Mouse (Mus musculus) hindbrain, embryonic 11.5 days (tissue): ENCODE measurements around the gene Phf24. TPM values are rescaled to one million over a fixed set of nuclear protein-coding genes. Genes with fewer than 3 reads are reported as not detected.

ENCODE experiments used
- ATAC-seq: fragments of 200-750 bp; cut with Nextera tagmentation; 2 replicates; pipeline ENCODE4 v1.8.0; 2017; ENCODE audit warnings: mild to moderate bottlenecking, moderate TSS enrichment, moderate library complexity; ENCODE audit not compliant: low FRiP score
- DNase-seq: peaks from one replicate; pipeline ENCODE4 v3.0.0-alpha.2; 2015; ENCODE audit warnings: low spot score
- H3K27ac ChIP-seq: fragments of 300-500 bp; sonication (generic); 2 replicates; pipeline ENCODE4 v1.5.1; 2014; ENCODE audit warnings: mild to moderate bottlenecking, low read depth, low read length
- H3K27me3 ChIP-seq: fragments of 300-500 bp; sonication (generic); 2 replicates; pipeline ENCODE4 v1.6.1; 2014; ENCODE audit warnings: mild to moderate bottlenecking, low read length, moderate library complexity, mixed read lengths; ENCODE audit not compliant: control insufficient read depth, insufficient read depth
- H3K36me3 ChIP-seq: fragments of 300-500 bp; sonication (generic); 2 replicates; pipeline ENCODE4 v1.6.1; 2014; ENCODE audit warnings: mild to moderate bottlenecking, low read length, moderate library complexity, mixed read lengths; ENCODE audit not compliant: control insufficient read depth, insufficient read depth
- H3K4me1 ChIP-seq: fragments of 300-500 bp; sonication (generic); replicated peaks from 2 replicates; pipeline ENCODE4 v1.6.1; 2014; ENCODE audit warnings: low read length, mixed read lengths; ENCODE audit not compliant: control insufficient read depth, insufficient read depth
- H3K4me2 ChIP-seq: fragments of 300-500 bp; sonication (generic); replicated peaks from 2 replicates; pipeline ENCODE4 v1.6.1; 2014; ENCODE audit warnings: mild to moderate bottlenecking, low read depth, low read length
- H3K4me3 ChIP-seq: fragments of 300-500 bp; sonication (generic); 2 replicates; pipeline ENCODE4 v1.5.1; 2014; ENCODE audit warnings: low read depth, low read length
- H3K9ac ChIP-seq: fragments of 300-500 bp; sonication (generic); 2 replicates; pipeline ENCODE4 v1.6.1; 2014; ENCODE audit warnings: low read depth, low read length
- H3K9me3 ChIP-seq: fragments of 300-500 bp; sonication (generic); 2 replicates; pipeline ENCODE4 v1.6.1; 2016; ENCODE audit warnings: low read length; ENCODE audit not compliant: control insufficient read depth
- WGBS: fragments of 180-500 bp; shearing (Covaris S2); extraction: QIAGEN DNeasy Blood & Tissue Kit; methylation state at CpG from one replicate; pipeline ENCODE4 v1.1.7; 2014; 5-methylcytosine and 5-hydroxymethylcytosine counted together
- polyA plus RNA-seq: library from polyadenylated mRNA; unstranded; fragments of >200 nt; fragmentation: Nextera tagmentation; extraction: Ambion mirVana; gene quantifications from 2 replicates; pipeline ENCODE4 v1.2.1, GENCODE M21; 2014

Gene Phf24
- polyA plus RNA-seq, 1 experiment from 2014 or later: 4.4 TPM

DNA sequence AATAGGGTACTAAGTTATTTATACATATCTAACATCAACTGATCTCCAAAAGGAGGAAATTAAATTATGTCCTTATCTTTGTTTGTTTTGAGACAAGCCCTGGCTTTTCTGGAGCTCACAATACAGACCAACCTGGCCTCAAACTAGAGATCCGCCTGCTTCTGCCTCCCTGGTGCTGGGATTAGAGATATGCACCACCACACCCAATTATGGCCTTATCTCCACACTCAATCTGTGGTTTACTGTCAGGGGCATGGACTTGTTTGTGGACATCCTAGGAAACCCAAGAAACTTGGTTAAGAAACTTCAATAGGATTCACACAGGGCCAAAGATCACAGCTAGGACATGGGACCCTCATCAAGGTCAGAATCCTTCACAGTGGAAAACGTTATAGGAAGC, 38.8 kb upstream of the Phf24 start:
- ATAC-seq: no peak
- Histone ChIP-seq H3K4me1 (no peaks in the 10 kb centered on the region), H3K27me3 (no peaks in the 10 kb centered on the region), H3K9ac (no peak overlapping the region), H3K4me3 (no peak overlapping the region), H3K9me3 (no peaks in the 10 kb centered on the region), H3K4me2 (no peak overlapping the region), H3K36me3 (no peaks in the 10 kb centered on the region), H3K27ac (no peak overlapping the region)
- 82% methylated on average over 2 of the region's 2 CpGs for WGBS
- DNase-seq: no peak

DNA sequence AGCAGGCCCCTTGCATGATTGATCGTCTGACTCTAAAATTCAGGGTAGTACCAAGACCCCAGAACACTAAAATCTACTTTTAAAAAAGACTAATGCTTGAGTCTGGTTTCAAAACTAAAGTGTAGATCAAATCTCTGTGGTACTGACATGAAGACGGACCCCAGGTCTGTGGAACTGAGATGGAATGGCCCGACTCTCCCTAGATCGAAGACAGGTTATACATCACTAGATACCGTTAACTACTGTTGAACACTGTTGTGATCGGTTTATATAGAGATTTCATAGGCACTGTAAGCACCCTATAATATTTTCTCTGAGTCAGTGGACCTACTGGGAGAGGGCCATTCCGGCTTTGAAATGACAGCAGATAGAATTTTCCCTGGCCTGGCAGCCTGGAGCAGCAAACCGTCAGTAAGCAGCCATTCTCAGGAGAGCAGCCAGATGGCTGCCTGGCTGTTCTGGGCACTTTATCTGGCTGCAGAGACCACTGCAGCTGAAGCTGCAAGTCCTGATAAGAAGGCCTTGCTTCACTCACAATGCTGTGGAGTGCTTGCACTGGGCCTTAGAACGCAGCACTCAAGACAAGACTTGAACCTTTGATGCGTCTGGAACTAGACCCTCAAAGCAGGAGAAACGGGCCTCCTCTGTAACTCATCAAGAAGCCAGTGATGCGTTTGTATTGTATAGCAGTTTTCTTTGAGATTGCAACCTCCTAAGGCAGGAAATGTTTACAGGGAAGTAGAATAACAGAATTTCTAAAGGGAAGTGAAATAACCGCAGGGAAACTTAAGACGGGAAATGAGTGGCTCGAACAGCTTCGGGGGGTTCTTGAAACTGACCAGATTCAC, 36.4 kb upstream of the Phf24 start:
- Histone ChIP-seq H3K4me1 (no peaks in the 10 kb centered on the region), H3K9me3 (no peaks in the 10 kb centered on the region), H3K4me3 (no peak overlapping the region), H3K27ac (no peak overlapping the region), H3K9ac (no peak overlapping the region), H3K36me3 (no peaks in the 10 kb centered on the region), H3K4me2 (no peak overlapping the region), H3K27me3 (no peaks in the 10 kb centered on the region)
- ATAC-seq: no peak
- 83% methylated on average over 16 of the region's 16 CpGs for WGBS
- DNase-seq: no peak

DNA sequence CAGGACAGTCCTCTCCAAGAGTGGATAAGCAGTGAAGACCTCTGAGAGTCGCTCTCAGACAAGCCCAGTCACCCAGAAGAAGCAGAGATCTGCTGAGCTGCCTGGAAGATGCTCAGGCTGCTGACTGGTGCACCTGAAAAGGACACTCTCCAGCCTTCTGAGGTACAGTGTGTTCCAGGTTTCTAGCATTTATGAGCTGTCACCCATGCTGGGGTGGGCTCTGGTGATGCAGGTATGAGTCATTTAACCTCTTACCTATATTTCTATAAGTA, 35.8 kb upstream of the Phf24 start:
- WGBS: 43% methylated on average over 1 of the region's 1 CpGs
- Histone ChIP-seq H3K27me3 (no peaks in the 10 kb centered on the region), H3K4me2 (no peak overlapping the region), H3K4me1 (no peaks in the 10 kb centered on the region), H3K4me3 (no peak overlapping the region), H3K9me3 (no peaks in the 10 kb centered on the region), H3K36me3 (no peaks in the 10 kb centered on the region), H3K27ac (no peak overlapping the region), H3K9ac (no peak overlapping the region)
- ATAC-seq: no peak
- DNase-seq: no peak

DNA sequence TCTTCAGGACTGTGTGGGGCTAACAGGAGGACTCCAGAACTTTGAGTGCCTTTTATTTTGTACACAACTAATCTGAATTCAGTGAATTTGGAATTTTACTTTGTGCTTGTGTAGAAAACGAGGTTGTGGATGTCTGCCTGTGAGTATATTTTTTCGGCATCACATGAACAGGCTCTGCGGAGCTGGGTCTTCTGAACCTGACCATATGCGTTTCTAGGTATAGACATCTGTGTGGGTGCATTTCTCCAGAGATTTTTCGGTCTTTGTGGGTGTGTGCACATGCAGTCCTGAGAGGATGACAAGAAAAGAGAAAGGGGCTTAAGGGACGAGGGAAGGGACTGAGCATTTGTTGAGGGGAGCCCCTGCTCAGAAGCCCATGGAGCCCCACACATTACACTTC, 29.5 kb upstream of the Phf24 start:
- no peaks in the 10 kb centered on the region for H3K27me3 ChIP-seq
- H3K4me2 ChIP-seq: no peak overlapping the region
- H3K4me3 ChIP-seq: no peak overlapping the region
- 89% methylated on average over 6 of the region's 6 CpGs for WGBS
- no peak for ATAC-seq
- no peaks in the 10 kb centered on the region for H3K36me3 ChIP-seq
- no peak for DNase-seq
- H3K27ac ChIP-seq: no peak overlapping the region
- H3K4me1 ChIP-seq: no peaks in the 10 kb centered on the region
- no peaks in the 10 kb centered on the region for H3K9me3 ChIP-seq
- H3K9ac ChIP-seq: no peak overlapping the region

DNA sequence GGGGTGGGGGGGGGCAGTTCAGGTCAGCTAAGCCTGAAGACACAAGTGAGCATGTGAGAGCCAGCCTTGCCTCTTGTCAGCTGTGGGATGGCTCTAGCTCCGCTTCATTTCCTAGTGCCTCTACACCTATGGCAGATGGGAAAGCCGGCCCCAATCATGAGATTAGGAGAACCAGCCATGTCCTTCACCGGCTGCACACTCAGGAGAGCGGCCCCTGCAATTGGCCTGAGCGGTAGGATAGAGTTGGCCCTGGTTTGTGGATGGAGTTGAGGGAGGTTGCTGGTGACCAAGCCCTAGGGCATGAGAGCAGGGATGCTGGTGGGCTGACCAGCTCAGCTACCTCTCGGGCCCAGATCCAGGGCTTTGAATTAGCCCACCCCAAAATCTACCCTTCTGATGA, 27.7 kb upstream of the Phf24 start:
- Histone ChIP-seq H3K27ac (no peak overlapping the region), H3K4me1 (no peaks in the 10 kb centered on the region), H3K9ac (no peak overlapping the region), H3K4me3 (no peak overlapping the region), H3K36me3 (no peaks in the 10 kb centered on the region), H3K4me2 (no peak overlapping the region), H3K9me3 (no peaks in the 10 kb centered on the region), H3K27me3 (no peaks in the 10 kb centered on the region)
- ATAC-seq: no peak
- WGBS: 94% methylated on average over 6 of the region's 6 CpGs
- DNase-seq: no peak

DNA sequence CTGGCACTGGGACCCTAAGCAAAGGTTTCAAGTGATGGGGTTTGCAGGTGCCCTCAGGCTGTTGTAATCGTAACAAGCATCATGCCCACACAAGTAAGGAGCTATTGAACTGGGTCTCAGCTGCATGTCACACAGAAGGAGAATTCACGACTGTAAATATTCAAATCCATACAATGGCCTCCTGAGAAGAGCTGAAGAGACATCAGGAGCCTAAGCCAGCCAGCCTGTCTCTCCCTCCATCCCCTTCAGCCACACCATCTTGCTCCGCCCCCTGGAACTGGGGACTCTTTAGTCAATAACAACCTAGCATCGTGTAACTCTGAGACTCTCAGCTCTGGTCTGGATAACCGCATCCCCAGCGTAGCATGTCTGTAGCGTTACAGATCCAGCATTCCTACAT, 25.3 kb upstream of the Phf24 start:
- DNase-seq: no peak
- 69% methylated on average over 7 of the region's 7 CpGs for WGBS
- H3K4me3 ChIP-seq: no peak overlapping the region

DNA sequence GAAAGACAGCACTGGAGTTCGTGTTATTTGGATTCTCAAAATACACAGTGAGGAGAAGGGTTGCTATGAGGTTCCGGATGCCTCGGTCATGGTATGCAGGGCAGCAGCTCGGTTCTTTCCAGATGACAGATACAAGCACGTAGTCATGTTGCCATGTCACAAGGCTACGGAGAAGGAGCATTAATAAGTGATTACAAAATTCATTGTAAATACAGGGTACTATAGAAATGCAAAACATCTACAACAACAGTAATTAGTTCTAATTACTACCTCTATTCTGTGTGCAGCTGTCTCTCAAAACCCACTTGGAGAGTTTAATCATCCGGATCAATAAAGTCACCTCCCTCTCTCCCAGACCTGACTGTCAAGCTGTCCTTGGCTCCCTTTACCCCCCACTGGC, 21.3 kb upstream of the Phf24 start:
- 50% methylated on average over 7 of the region's 7 CpGs for WGBS
- Histone ChIP-seq H3K27me3 (no peaks in the 10 kb centered on the region), H3K4me1 (no peaks in the 10 kb centered on the region), H3K9ac (no peak overlapping the region), H3K4me2 (no peak overlapping the region), H3K4me3 (no peak overlapping the region), H3K9me3 (no peaks in the 10 kb centered on the region), H3K27ac (no peak overlapping the region), H3K36me3 (no peaks in the 10 kb centered on the region)
- DNase-seq (no peak), ATAC-seq (no peak)

More for the DNA sequence above, 25.3 kb upstream of the Phf24 start:
- Histone ChIP-seq H3K27me3 (no peaks in the 10 kb centered on the region), H3K4me1 (no peaks in the 10 kb centered on the region), H3K36me3 (no peaks in the 10 kb centered on the region), H3K9ac (no peak overlapping the region), H3K9me3 (no peaks in the 10 kb centered on the region), H3K27ac (no peak overlapping the region), H3K4me2 (no peak overlapping the region)
- no peak for ATAC-seq

DNA sequence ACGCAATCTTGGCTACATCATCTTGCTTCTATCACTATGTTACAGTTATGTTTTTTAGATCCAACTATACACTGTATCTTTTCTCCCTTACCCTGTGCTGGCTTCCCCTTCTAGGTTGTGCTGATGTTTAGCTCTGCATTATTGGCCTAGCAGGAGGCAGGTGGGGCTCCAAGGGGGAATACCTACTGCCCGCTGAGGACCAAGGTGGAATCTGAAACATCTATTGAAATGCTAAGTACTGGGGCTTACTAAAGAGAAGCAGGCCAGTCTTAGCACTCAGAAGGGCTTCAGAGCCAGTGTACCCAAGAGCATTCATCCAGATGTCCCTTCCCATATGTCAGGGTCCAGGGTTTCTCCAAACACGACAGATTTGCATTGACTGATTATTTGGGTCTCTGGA, 17.5 kb upstream of the Phf24 start:
- Histone ChIP-seq H3K4me1 (no peaks in the 10 kb centered on the region), H3K9ac (no peak overlapping the region), H3K4me3 (no peak overlapping the region), H3K36me3 (no peaks in the 10 kb centered on the region), H3K9me3 (no peaks in the 10 kb centered on the region), H3K27ac (no peak overlapping the region), H3K4me2 (no peak overlapping the region), H3K27me3 (no peaks in the 10 kb centered on the region)
- WGBS: 37% methylated on average over 3 of the region's 3 CpGs
- DNase-seq (no peak), ATAC-seq (no peak)

DNA sequence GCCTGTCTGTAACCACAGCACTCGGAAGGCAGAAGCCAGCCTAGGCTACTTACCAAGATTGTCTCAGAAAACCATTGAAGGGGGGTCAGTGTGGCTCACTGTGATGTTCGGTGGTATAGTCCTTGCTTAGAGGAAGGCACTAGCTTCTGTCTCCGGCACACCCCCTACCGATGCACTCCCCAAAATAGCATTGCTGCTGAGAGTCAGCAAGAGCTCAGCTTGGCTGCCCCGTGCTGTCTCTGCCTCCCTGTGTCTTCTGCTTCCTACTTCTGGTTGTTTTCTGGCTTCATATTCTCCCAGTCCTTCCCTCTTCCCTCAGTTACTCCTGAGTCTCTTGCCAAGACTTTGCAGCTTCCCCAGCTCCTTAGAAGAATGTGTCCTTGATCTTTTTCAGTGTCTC, 15.6 kb upstream of the Phf24 start:
- H3K4me3 ChIP-seq: no peak overlapping the region
- ATAC-seq (no peak), DNase-seq (no peak)
- WGBS: 69% methylated on average over 5 of the region's 5 CpGs
- no peak overlapping the region for H3K27ac ChIP-seq
- no peaks in the 10 kb centered on the region for H3K4me1 ChIP-seq
- no peak overlapping the region for H3K4me2 ChIP-seq
- no peaks in the 10 kb centered on the region for H3K27me3 ChIP-seq
- H3K36me3 ChIP-seq: no peaks in the 10 kb centered on the region
- no peaks in the 10 kb centered on the region for H3K9me3 ChIP-seq
- no peak overlapping the region for H3K9ac ChIP-seq
